9 mouse cellular contexts compared by ENCODE assay signal in genomic region chr19:40830198-40830597, GRCm38 (mm10). TPM values are rescaled to one million over a fixed set of nuclear protein-coding genes. Genes with fewer than 3 reads are reported as not detected.
DNase-seq lines count a peak whose midpoint lies in the region; ATAC-seq and TF ChIP-seq lines count a peak whose summit lies in the region.
"Had no signal": no experiment of that assay in that cellular context is flagged by ENCODE, and none has a peak within 500 bp of the region (broad histone marks: within the 10 kb centered on the region; RNA-seq: fewer than 3 reads in every experiment).

No protein-coding gene starts in this region.

- peak overlapping the region; percentile 82 for H3K4me3 ChIP-seq in heart, embryonic 11.5 days (ENCODE audit: low read depth, low read length)
- peak overlapping the region; percentile 88; the same call in 1 of the 2 replicates for H3K4me3 ChIP-seq in E14TG2a.4 (replicated peaks; ENCODE audit: low read length)
- H3K4me3 ChIP-seq in forebrain, embryonic 15.5 days: peak overlapping the region; percentile 97
- H3K4me3 ChIP-seq in liver, embryonic 16.5 days (ENCODE audit: low read depth, low read length): peak overlapping the region; percentile 85

- no peak overlapping the region; the same call in 1 of the 2 replicates for H3K27ac ChIP-seq in heart, embryonic 11.5 days (ENCODE audit: low read depth, low read length)
- peak overlapping the region; percentile 97 for H3K27ac ChIP-seq in forebrain, embryonic 15.5 days (replicated peaks)
- H3K27ac ChIP-seq in liver, embryonic 16.5 days (ENCODE audit: low read length): no peak overlapping the region

- intact Hi-C loops in heart, postnatal 25 days (cut with DNase I): loop anchor here (2.0 to 10.0 kb wide), 3 partner anchors 42 to 215 kb away; partner anchors contain the start of genes Entpd1, Tctn3 and Zfp518a
- intact Hi-C loops in left cerebral cortex, postnatal 10 days (cut with DNase I): loop anchor here (5.0 kb wide), 2 partner anchors 187 to 223 kb away; no protein-coding TSS in a partner anchor

- H3K36me3 ChIP-seq in heart, embryonic 11.5 days (ENCODE audit: control insufficient read depth, insufficient read depth, low read length): no peaks in the 10 kb centered on the region
- H3K36me3 ChIP-seq in E14TG2a.4 (ENCODE audit: insufficient read depth, low read length): no peaks in the 10 kb centered on the region
- H3K36me3 ChIP-seq in forebrain, embryonic 15.5 days: no peaks in the 10 kb centered on the region
- H3K36me3 ChIP-seq in liver, embryonic 16.5 days (ENCODE audit: control insufficient read depth, insufficient read depth): no peaks in the 10 kb centered on the region

- WGBS in heart, embryonic 11.5 days (ENCODE audit: insufficient replicate concordance): 46% methylated on average over 7 of the region's 7 CpGs
- WGBS in forebrain, embryonic 15.5 days: 58% methylated on average over 7 of the region's 7 CpGs
- 33% methylated on average over 7 of the region's 7 CpGs for WGBS in liver, embryonic 16.5 days (ENCODE audit: insufficient replicate concordance)

- DNase-seq in heart, postnatal 25 days (ENCODE audit: low spot score): no peak
- no peak for DNase-seq in left cerebral cortex, postnatal 10 days (ENCODE audit: extremely low spot score in 1 of 2, low spot score in 2 of 2)
- DNase-seq in thymus, adult 18-20 months: no peak
- DNase-seq: right cerebral cortex, postnatal 14 days had no signal

- H3K27me3 ChIP-seq in heart, embryonic 11.5 days (ENCODE audit: control insufficient read depth, insufficient read depth, low read length): no peaks in the 10 kb centered on the region
- H3K27me3 ChIP-seq in E14TG2a.4 (ENCODE audit: insufficient read depth, low read length): peaks cover 36% of the 10 kb centered on the region
- H3K27me3 ChIP-seq in forebrain, embryonic 15.5 days: no peaks in the 10 kb centered on the region
- no peaks in the 10 kb centered on the region; the same call in 1 of the 2 replicates for H3K27me3 ChIP-seq in liver, embryonic 16.5 days (ENCODE audit: control insufficient read depth, insufficient read depth, low read depth, low read length)

- H3K4me2 ChIP-seq in heart, embryonic 11.5 days: peak overlapping the region; percentile 89
- peak overlapping the region; percentile 71 for H3K4me2 ChIP-seq in forebrain, embryonic 15.5 days (replicated peaks)
- peak overlapping the region; percentile 85 for H3K4me2 ChIP-seq in liver, embryonic 16.5 days (ENCODE audit: low read depth, low read length)

- H3K4me1 ChIP-seq in heart, embryonic 11.5 days (ENCODE audit: control insufficient read depth, insufficient read depth, low read length): peaks cover 2% of the 10 kb centered on the region; the same call in 1 of the 2 replicates
- H3K4me1 ChIP-seq in E14TG2a.4 (replicated peaks; ENCODE audit: low read depth, low read length): peaks cover 24% of the 10 kb centered on the region
- H3K4me1 ChIP-seq in forebrain, embryonic 15.5 days: peaks cover 41% of the 10 kb centered on the region
- H3K4me1 ChIP-seq in liver, embryonic 16.5 days (ENCODE audit: control insufficient read depth, low read depth, low read length): peaks cover 14% of the 10 kb centered on the region

- TF ChIP-seq CTCF in E14TG2a.4 (conservative IDR thresholded peaks at IDR 0.05; ENCODE audit: low read length): no peak

- no peaks in the 10 kb centered on the region for H3K9me3 ChIP-seq in heart, embryonic 11.5 days (replicated peaks; ENCODE audit: control insufficient read depth, low read length)
- H3K9me3 ChIP-seq in E14TG2a.4 (ENCODE audit: low read length): no peaks in the 10 kb centered on the region
- H3K9me3 ChIP-seq in forebrain, embryonic 15.5 days: no peaks in the 10 kb centered on the region
- no peaks in the 10 kb centered on the region for H3K9me3 ChIP-seq in liver, embryonic 16.5 days (replicated peaks; ENCODE audit: control insufficient read depth, low read length)

- peak overlapping the region; percentile 97 for H3K9ac ChIP-seq in heart, embryonic 11.5 days (ENCODE audit: low read depth, low read length)
- H3K9ac ChIP-seq in forebrain, embryonic 15.5 days (replicated peaks): peak overlapping the region; percentile 99
- H3K9ac ChIP-seq in liver, embryonic 16.5 days (ENCODE audit: low read depth, low read length): peak overlapping the region; percentile 89

- no peak for ATAC-seq in heart, embryonic 11.5 days (replicated peaks; ENCODE audit: insufficient number of reproducible peaks, low FRiP score, low TSS enrichment)
- ATAC-seq in forebrain, embryonic 15.5 days (replicated peaks): no peak
- ATAC-seq in liver, embryonic 16.5 days (ENCODE audit: low read depth): no peak
- ATAC-seq in megakaryocyte progenitor cell, adult 5-6 weeks (replicated peaks; ENCODE audit: poor library complexity): no peak

RNA-seq across cellular contexts. Expression of gene Ccnj, which starts 0.9 kb away (rescaled TPM):
- polyA plus RNA-seq in heart, embryonic 11.5 days (2014; fragmentation: Nextera tagmentation; extraction: Ambion mirVana): 8.5 and 11.9 TPM in 2 replicates
- 1 to 10 TPM; 5.2 to 5.3 TPM for total RNA-seq in heart, postnatal 25 days (2021)
- 23.0 and 23.3 TPM in 2 replicates for polyA plus RNA-seq in forebrain, embryonic 15.5 days (2015; fragmentation: Nextera tagmentation; extraction: Ambion mirVana)
- 2.6 TPM in 2 replicates for polyA plus RNA-seq in liver, embryonic 16.5 days (2015; fragmentation: Nextera tagmentation; extraction: Ambion mirVana)
- total RNA-seq in megakaryocyte progenitor cell, adult 5-6 weeks (2015): 3.9 and 4.6 TPM in 2 replicates
- 5.5 and 8.4 TPM in 2 replicates for total RNA-seq in megakaryocyte progenitor cell, adult 5-6 weeks (2017)
- total RNA-seq in left cerebral cortex, postnatal 10 days (2021): 1 to 10 TPM; 7.4 to 8.6 TPM
